Mouse (Mus musculus) spleen, adult 2 months (tissue): ENCODE data around the gene Hsd11b2. TPM values are rescaled to one million over a fixed set of nuclear protein-coding genes. Genes with fewer than 3 reads are reported as not detected.

Source experiments
- DNase-seq, 2 experiments: peaks; one replicate each; pipeline versions ENCODE4 v3.0.0 to v3.0.0-alpha.2; 2012 to 2021; ENCODE audit warnings: low spot score in 2 of 2, low read depth in 1 of 2
- H3K27ac ChIP-seq: fragments of 200-500 bp; 2 replicates; pipeline ENCODE4 v1.5.1; 2012; ENCODE audit warnings: low read length, inconsistent platforms; ENCODE audit not compliant: insufficient read depth
- H3K27me3 ChIP-seq: fragments of 200-500 bp; 2 replicates; pipeline ENCODE4 v1.6.1; 2012; ENCODE audit warnings: mild to moderate bottlenecking, moderate library complexity, low read length, inconsistent platforms; ENCODE audit not compliant: control insufficient read depth, insufficient read depth
- H3K36me3 ChIP-seq: fragments of 200-500 bp; 2 replicates; pipeline ENCODE4 v1.6.1; 2012; ENCODE audit warnings: mild to moderate bottlenecking, low read length, inconsistent platforms; ENCODE audit not compliant: control insufficient read depth, insufficient read depth
- H3K4me1 ChIP-seq: fragments of 200-500 bp; 2 replicates; pipeline ENCODE4 v1.6.1; 2011; ENCODE audit warnings: inconsistent platforms; ENCODE audit not compliant: control insufficient read depth, insufficient read depth, insufficient read length
- H3K4me3 ChIP-seq: fragments of 200-500 bp; 2 replicates; pipeline ENCODE4 v1.5.1; 2011; ENCODE audit warnings: mild to moderate bottlenecking, inconsistent platforms; ENCODE audit not compliant: insufficient read depth, insufficient read length; ENCODE audit errors: extremely low read depth
- CTCF ChIP-seq: fragments of 200-500 bp; IDR thresholded peaks from 2 replicates; pipeline ENCODE4 v1.5.1; 2011; ENCODE audit warnings: mild to moderate bottlenecking, inconsistent platforms; ENCODE audit not compliant: insufficient read depth, insufficient read length, insufficient replicate concordance; ENCODE audit errors: extremely low read depth
- POLR2A ChIP-seq: fragments of 200-500 bp; IDR thresholded peaks from 2 replicates; pipeline ENCODE4 v1.6.1; 2011; ENCODE audit warnings: low read depth, low read length, inconsistent platforms
- WGBS: fragments of 180-500 bp; shearing (Covaris S2); methylation state at CpG from one replicate; pipeline ENCODE4 v1.1.7; 2018; 5-methylcytosine and 5-hydroxymethylcytosine counted together
- polyA plus RNA-seq: library from polyadenylated mRNA; depleted of rRNA; stranded (reverse); fragments of >200 nt; gene quantifications from 2 replicates; pipeline ENCODE4 v1.2.3, GENCODE M21; 2012

Gene Hsd11b2
- polyA plus RNA-seq, 1 experiment: 0.44 TPM

- WGBS: 94% methylated on average over 6 of the region's 6 CpGs
- TF ChIP-seq CTCF (no peak), POLR2A (no peak)
- no peak for DNase-seq
- no peak overlapping the region for H3K4me3 ChIP-seq
- no peak overlapping the region for H3K27ac ChIP-seq
- H3K4me1 ChIP-seq: peaks cover 6% of the 10 kb centered on the region
- H3K36me3 ChIP-seq: no peaks in the 10 kb centered on the region
- peaks cover 6% of the 10 kb centered on the region; the same call in 1 of the 2 replicates for H3K27me3 ChIP-seq
These were observed 4.4 kb upstream of the Hsd11b2 start for GRCm38 (mm10) chr8:105514194-105514593.

DNA sequence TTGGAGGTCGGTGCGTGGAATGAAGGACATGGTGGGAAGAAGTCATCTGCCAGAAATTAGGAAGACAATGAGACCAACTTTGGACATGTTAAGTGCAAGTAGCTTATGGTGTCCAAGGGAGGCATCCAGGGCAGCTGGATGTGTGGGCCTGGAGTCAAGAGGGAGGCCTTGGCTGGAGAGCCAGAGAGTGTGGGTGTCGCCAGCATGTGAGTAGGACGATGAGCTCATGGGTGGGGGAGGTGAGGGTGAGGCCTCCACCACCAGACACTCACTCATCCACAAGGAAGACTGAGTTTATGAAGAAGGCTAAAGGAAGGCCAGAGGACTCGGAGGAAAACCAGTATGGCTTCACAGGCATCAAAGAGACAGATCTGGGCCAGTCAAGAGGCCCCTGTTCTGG lies 3.9 kb upstream of the Hsd11b2 start:
- WGBS: 76% methylated on average over 5 of the region's 5 CpGs
- Histone ChIP-seq H3K27me3 (peaks cover 6% of the 10 kb centered on the region; the same call in 1 of the 2 replicates), H3K36me3 (no peaks in the 10 kb centered on the region), H3K4me1 (peaks cover 6% of the 10 kb centered on the region), H3K4me3 (no peak overlapping the region), H3K27ac (no peak overlapping the region)
- no peak for TF ChIP-seq CTCF
- no peak for TF ChIP-seq POLR2A
- DNase-seq: no peak

- TF ChIP-seq POLR2A (no peak), CTCF (peak; percentile 84; the same call in 1 of the 2 replicates)
- Histone ChIP-seq H3K4me3 (no peak overlapping the region), H3K27me3 (peaks cover 6% of the 10 kb centered on the region; the same call in 1 of the 2 replicates), H3K36me3 (no peaks in the 10 kb centered on the region), H3K27ac (no peak overlapping the region), H3K4me1 (peaks cover 6% of the 10 kb centered on the region)
- DNase-seq: peak; percentile 29 to 61
- 18% methylated on average over 12 of the region's 12 CpGs for WGBS
These were observed 2.4 kb upstream of the Hsd11b2 start for GRCm38 (mm10) chr8:105516018-105516645.

- Histone ChIP-seq H3K27me3 (peaks cover 6% of the 10 kb centered on the region; the same call in 1 of the 2 replicates), H3K4me3 (no peak overlapping the region), H3K36me3 (peaks cover under 1% of the 10 kb centered on the region), H3K4me1 (peaks cover 6% of the 10 kb centered on the region), H3K27ac (no peak overlapping the region)
- DNase-seq: no peak
- TF ChIP-seq POLR2A (no peak), CTCF (no peak)
- WGBS: 61% methylated on average over 8 of the region's 8 CpGs
These were observed 1.2 kb upstream of the Hsd11b2 start for GRCm38 (mm10) chr8:105517346-105517745.

DNA sequence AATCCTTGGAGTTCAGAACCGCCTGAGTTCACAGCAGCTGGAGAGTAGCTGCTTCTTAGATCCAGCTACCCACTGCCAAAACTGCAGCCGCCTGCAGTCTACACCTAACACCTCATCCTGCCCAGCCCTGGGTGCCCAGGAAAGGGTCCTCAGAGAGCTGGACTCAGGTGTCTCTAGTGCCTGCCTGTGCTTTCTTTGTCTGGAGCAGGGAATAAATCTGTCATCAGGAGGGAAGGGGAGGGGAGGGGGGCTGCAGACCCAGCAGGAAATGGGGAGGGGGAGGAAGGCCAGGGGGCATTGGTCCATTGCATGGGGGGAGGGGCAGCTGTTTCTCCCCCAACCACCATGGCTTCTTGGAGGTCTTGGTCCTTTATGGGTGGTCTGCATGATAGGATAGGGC lies 1.0 kb downstream of the Hsd11b2 start:
- TF ChIP-seq POLR2A (no peak), CTCF (no peak)
- peaks cover 6% of the 10 kb centered on the region for H3K4me1 ChIP-seq
- 27% methylated on average over 2 of the region's 2 CpGs for WGBS
- peaks cover 16% of the 10 kb centered on the region for H3K36me3 ChIP-seq
- H3K27me3 ChIP-seq: peaks cover 5% of the 10 kb centered on the region; the same call in 1 of the 2 replicates
- H3K27ac ChIP-seq: no peak overlapping the region
- DNase-seq: no peak
- no peak overlapping the region for H3K4me3 ChIP-seq

GRCm38 (mm10) chr8:105520521-105520920 lies 2.0 kb downstream of the Hsd11b2 start:
- Histone ChIP-seq H3K27me3 (peaks cover 4% of the 10 kb centered on the region; the same call in 1 of the 2 replicates), H3K4me1 (peaks cover 6% of the 10 kb centered on the region), H3K4me3 (no peak overlapping the region), H3K27ac (no peak overlapping the region), H3K36me3 (peaks cover 24% of the 10 kb centered on the region)
- no peak for TF ChIP-seq CTCF
- TF ChIP-seq POLR2A: no peak
- WGBS: 85% methylated on average over 5 of the region's 5 CpGs
- DNase-seq: no peak

GRCm38 (mm10) chr8:105521061-105521460 lies 2.5 kb downstream of the Hsd11b2 start:
- Histone ChIP-seq H3K36me3 (peaks cover 26% of the 10 kb centered on the region), H3K4me3 (no peak overlapping the region)
- TF ChIP-seq CTCF (no peak), POLR2A (no peak)

More at GRCm38 (mm10) chr8:105521061-105521460, 2.5 kb downstream of the Hsd11b2 start:
- Histone ChIP-seq H3K27ac (no peak overlapping the region), H3K4me1 (peaks cover 6% of the 10 kb centered on the region), H3K27me3 (0 out of 2 replicates have a peak, but pooled peaks cover 4% of the 10 kb centered on the region)
- no peak for DNase-seq
- WGBS: 64% methylated on average over 3 of the region's 3 CpGs
